8 mouse cellular contexts compared by ENCODE assay signal in the genomic region with DNA sequence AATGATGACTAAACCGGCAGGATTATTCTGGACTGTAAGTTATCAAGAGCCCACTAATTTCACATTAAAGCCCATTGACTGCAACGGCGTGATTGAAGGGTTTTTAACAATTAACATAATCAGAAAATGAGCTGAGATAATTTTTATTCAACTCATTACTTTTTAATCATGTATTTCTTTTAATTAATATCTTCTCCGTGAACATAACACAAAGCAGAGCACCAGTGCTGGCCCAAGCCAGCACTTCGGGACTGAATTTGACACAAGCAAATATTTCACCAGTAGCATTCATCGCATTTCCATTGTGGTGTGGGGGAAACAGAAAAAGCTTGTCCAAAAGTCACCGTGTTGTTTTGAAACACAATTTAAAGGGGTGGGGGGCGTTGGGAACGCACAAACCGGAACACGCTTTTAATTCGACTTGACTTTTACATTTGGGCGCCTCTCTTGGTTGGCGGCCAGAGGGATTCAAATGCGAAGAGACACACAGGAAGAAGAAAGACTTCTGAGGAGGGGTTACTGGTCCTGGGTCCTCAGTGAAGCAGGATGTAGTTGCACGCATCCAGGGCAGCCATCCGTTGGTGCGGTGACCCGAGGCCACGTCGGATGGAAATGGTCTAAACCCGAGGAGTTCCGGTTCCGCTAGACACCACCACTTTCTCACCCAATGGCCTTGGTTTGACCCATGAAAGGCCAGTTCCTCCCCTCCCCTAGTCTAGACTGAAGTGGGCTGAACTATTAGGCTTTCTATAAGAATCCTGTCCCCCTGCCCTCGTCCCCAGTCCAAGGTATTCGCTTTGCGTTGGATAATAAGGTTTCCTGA. TPM values are rescaled to one million over a fixed set of nuclear protein-coding genes. Genes with fewer than 3 reads are reported as not detected.
A peak's percentile ranks its signal among the peaks of the same experiment; 100 is the strongest.
DNase-seq lines count a peak whose midpoint lies in the region; ATAC-seq and TF ChIP-seq lines count a peak whose summit lies in the region.

No protein-coding gene starts in this region.

- no peak for TF ChIP-seq CTCF in gastrocnemius, adult 2 months (IDR thresholded peaks at IDR 0.05)

- WGBS in hindbrain, embryonic 11.5 days: 2% methylated on average over 27 of the region's 27 CpGs
- 3% methylated on average over 27 of the region's 27 CpGs for WGBS in stomach, embryonic 14.5 days

- H3K4me3 ChIP-seq in gastrocnemius, adult 2 months: peak overlapping the region; percentile 53
- H3K4me3 ChIP-seq in hindbrain, embryonic 11.5 days (ENCODE audit: low read depth, low read length): no peak overlapping the region
- no peak overlapping the region for H3K4me3 ChIP-seq in stomach, embryonic 14.5 days (ENCODE audit: low read depth, low read length)

- no peak overlapping the region for H3K9ac ChIP-seq in hindbrain, embryonic 11.5 days (ENCODE audit: low read depth, low read length)
- no peak overlapping the region for H3K9ac ChIP-seq in stomach, embryonic 14.5 days (replicated peaks; ENCODE audit: low read depth, low read length)

- no peak for DNase-seq in gastrocnemius, adult 2 months
- DNase-seq in gastrocnemius, postnatal 25 days: no peak
- DNase-seq in T-cell, adult 2 months (ENCODE audit: low spot score): peak; percentile 12
- peak; percentile 22 for DNase-seq in hindbrain, embryonic 11.5 days (ENCODE audit: low spot score)
- peak; percentile 15 for DNase-seq in lung, postnatal 10 days
- no peak for DNase-seq in cerebellum, adult 8-10 months
- no peak for DNase-seq in left cerebral cortex, adult 9 months (ENCODE audit: low spot score in 2 of 2)

- peaks cover 69% of the 10 kb centered on the region for H3K27me3 ChIP-seq in hindbrain, embryonic 11.5 days (ENCODE audit: control insufficient read depth, insufficient read depth, low read length)
- peaks cover 48% of the 10 kb centered on the region for H3K27me3 ChIP-seq in stomach, embryonic 14.5 days (ENCODE audit: control insufficient read depth, insufficient read depth, low read length)

- H3K9me3 ChIP-seq in hindbrain, embryonic 11.5 days (ENCODE audit: control insufficient read depth, low read length): no peaks in the 10 kb centered on the region
- no peaks in the 10 kb centered on the region for H3K9me3 ChIP-seq in stomach, embryonic 14.5 days (ENCODE audit: control insufficient read depth, low read depth, low read length)

- intact Hi-C loops in gastrocnemius, adult 2 months (cut with DNase I): loop anchor here (1.0 to 10.0 kb wide), 4 partner anchors 98 to 654 kb away; no protein-coding TSS in a partner anchor

- H3K36me3 ChIP-seq in hindbrain, embryonic 11.5 days (ENCODE audit: control insufficient read depth, insufficient read depth, low read length): no peaks in the 10 kb centered on the region
- no peaks in the 10 kb centered on the region for H3K36me3 ChIP-seq in stomach, embryonic 14.5 days (ENCODE audit: control insufficient read depth, insufficient read depth, low read length)

- H3K27ac ChIP-seq in gastrocnemius, adult 2 months: no peak overlapping the region
- no peak overlapping the region for H3K27ac ChIP-seq in hindbrain, embryonic 11.5 days (ENCODE audit: low read depth, low read length)
- H3K27ac ChIP-seq in stomach, embryonic 14.5 days (ENCODE audit: low read length): no peak overlapping the region

- peaks cover 6% of the 10 kb centered on the region for H3K4me1 ChIP-seq in hindbrain, embryonic 11.5 days (replicated peaks; ENCODE audit: control insufficient read depth, insufficient read depth, low read length)
- H3K4me1 ChIP-seq in stomach, embryonic 14.5 days (ENCODE audit: control insufficient read depth, insufficient read depth, low read length): peaks cover 8% of the 10 kb centered on the region; the same call in 1 of the 2 replicates

- no peak overlapping the region for H3K4me2 ChIP-seq in hindbrain, embryonic 11.5 days (replicated peaks; ENCODE audit: low read depth, low read length)
- peak overlapping the region; percentile 22 for H3K4me2 ChIP-seq in stomach, embryonic 14.5 days (replicated peaks; ENCODE audit: low read depth, low read length)

- ATAC-seq in hindbrain, embryonic 11.5 days (ENCODE audit: low FRiP score): no peak
- ATAC-seq in stomach, embryonic 14.5 days (ENCODE audit: insufficient number of reproducible peaks, insufficient read depth, low FRiP score, low read depth): no peak

RNA-seq across cellular contexts. Expression of a gene that starts 52.9 kb away (rescaled TPM):
- total RNA-seq in gastrocnemius, adult 2 months (2021): 10 to 100 TPM; 14.7 to 22.2 TPM
- total RNA-seq in gastrocnemius, postnatal 25 days (2021): 10 to 100 TPM; 18.0 to 20.6 TPM
- 20.2 and 23.1 TPM in 2 replicates for polyA plus RNA-seq in hindbrain, embryonic 11.5 days (2014; fragmentation: Nextera tagmentation; extraction: Ambion mirVana)
- 11.9 and 12.5 TPM in 2 replicates for polyA plus RNA-seq in stomach, embryonic 14.5 days (2014; fragmentation: Nextera tagmentation; extraction: Ambion mirVana)

RNA-seq across cellular contexts. Expression of a gene that starts 53.1 kb away (rescaled TPM):
- total RNA-seq in gastrocnemius, adult 2 months (2021): not detected
- not detected for total RNA-seq in gastrocnemius, postnatal 25 days (2021)
- polyA plus RNA-seq in hindbrain, embryonic 11.5 days (2014; fragmentation: Nextera tagmentation; extraction: Ambion mirVana): 0.11 and 0.71 TPM in 2 replicates
- not detected in 2 replicates for polyA plus RNA-seq in stomach, embryonic 14.5 days (2014; fragmentation: Nextera tagmentation; extraction: Ambion mirVana)

Comparison
In these comparisons a context has a peak if more than half of its experiments do, and no peak if none do; other contexts are left out.
1. DNase-seq: peak in T-cell, adult 2 months (single experiment), hindbrain, embryonic 11.5 days (single experiment) and lung, postnatal 10 days (single experiment); none in gastrocnemius, adult 2 months (single experiment), gastrocnemius, postnatal 25 days (single experiment), cerebellum, adult 8-10 months (single experiment) and left cerebral cortex, adult 9 months (0 of 2).